8 mouse cellular contexts compared by ENCODE assay signal in genomic region chr7:25010090-25010913, GRCm38 (mm10). TPM values are rescaled to one million over a fixed set of nuclear protein-coding genes. Genes with fewer than 3 reads are reported as not detected.
DNase-seq lines count a peak whose midpoint lies in the region; TF ChIP-seq lines count a peak whose summit lies in the region.

No protein-coding gene starts in this region.

- intact Hi-C loops in left cerebral cortex, adult 2 months (cut with DNase I) = loop anchor here (2.0 kb wide), 1 partner anchor 24 kb away; no protein-coding TSS in a partner anchor

- peak overlapping the region; percentile 44; the same call in 1 of the 2 replicates for H3K27ac ChIP-seq in embryonic facial prominence, embryonic 10.5 days (replicated peaks)
- H3K27ac ChIP-seq in hindbrain, embryonic 10.5 days = peak overlapping the region; percentile 79
- peak overlapping the region; percentile 97 for H3K27ac ChIP-seq in left cerebral cortex, adult 2 months

- peaks cover 37% of the 10 kb centered on the region for H3K4me1 ChIP-seq in embryonic facial prominence, embryonic 10.5 days
- peaks cover 55% of the 10 kb centered on the region for H3K4me1 ChIP-seq in hindbrain, embryonic 10.5 days (replicated peaks)
- H3K4me1 ChIP-seq in megakaryocyte, embryonic 14.5 days = peaks cover 54% of the 10 kb centered on the region

- H3K9me3 ChIP-seq in embryonic facial prominence, embryonic 10.5 days = no peaks in the 10 kb centered on the region
- 0 out of 2 replicates have a peak, but pooled peaks cover 4% of the 10 kb centered on the region for H3K9me3 ChIP-seq in hindbrain, embryonic 10.5 days
- no peaks in the 10 kb centered on the region for H3K9me3 ChIP-seq in megakaryocyte, embryonic 14.5 days

- peaks cover 32% of the 10 kb centered on the region for H3K36me3 ChIP-seq in embryonic facial prominence, embryonic 10.5 days (replicated peaks)
- H3K36me3 ChIP-seq in hindbrain, embryonic 10.5 days = peaks cover 40% of the 10 kb centered on the region
- H3K36me3 ChIP-seq in megakaryocyte, embryonic 14.5 days (replicated peaks; ENCODE audit: low read length) = peaks cover 12% of the 10 kb centered on the region
- H3K36me3 ChIP-seq in splenic B cell, adult 2 months (ENCODE audit: control insufficient read depth, insufficient read depth, low read length, poor library complexity, severe bottlenecking) = no peaks in the 10 kb centered on the region

- WGBS in embryonic facial prominence, embryonic 10.5 days = under 1% methylated on average over 97 of the region's 97 CpGs
- 1% methylated on average over 97 of the region's 97 CpGs for WGBS in hindbrain, embryonic 10.5 days

- peak; percentile 72 for TF ChIP-seq CTCF in left cerebral cortex, adult 2 months (IDR thresholded peaks at IDR 0.05)

- peaks cover 81% of the 10 kb centered on the region for H3K27me3 ChIP-seq in embryonic facial prominence, embryonic 10.5 days (replicated peaks; ENCODE audit: low read depth, poor library complexity, severe bottlenecking)
- H3K27me3 ChIP-seq in hindbrain, embryonic 10.5 days (ENCODE audit: insufficient read depth, poor library complexity, severe bottlenecking) = peaks cover 82% of the 10 kb centered on the region
- peaks cover 84% of the 10 kb centered on the region for H3K27me3 ChIP-seq in megakaryocyte, embryonic 14.5 days (replicated peaks)
- H3K27me3 ChIP-seq in splenic B cell, adult 2 months (ENCODE audit: control insufficient read depth, insufficient read depth, low read length, poor library complexity, severe bottlenecking) = peaks cover 3% of the 10 kb centered on the region; the same call in 1 of the 2 replicates

- peak overlapping the region; percentile 60 for H3K4me3 ChIP-seq in embryonic facial prominence, embryonic 10.5 days
- peak overlapping the region; percentile 54 for H3K4me3 ChIP-seq in hindbrain, embryonic 10.5 days
- peak overlapping the region; percentile 46 for H3K4me3 ChIP-seq in left cerebral cortex, adult 2 months
- H3K4me3 ChIP-seq in megakaryocyte, embryonic 14.5 days (replicated peaks) = peak overlapping the region; percentile 88

- DNase-seq in gastrocnemius, postnatal 4 days (ENCODE audit: low spot score in 2 of 2) = peak; percentile 44 to 54
- no peak for DNase-seq in gastrocnemius, adult 8-10 months (ENCODE audit: low spot score in 2 of 2)
- DNase-seq in adrenal gland, postnatal 10 days = peak; percentile 66
- peak; percentile 78 for DNase-seq in embryonic facial prominence, embryonic 10.5 days (ENCODE audit: low spot score)
- DNase-seq in hindbrain, embryonic 10.5 days (ENCODE audit: low spot score) = peak; percentile 73
- peak in 1 of 2 experiments; percentile 78 for DNase-seq in left cerebral cortex, adult 2 months (ENCODE audit: extremely low spot score in 1 of 2, low spot score in 2 of 2)
- peak; percentile 48 for DNase-seq in splenic B cell, adult 2 months (ENCODE audit: low read depth, low spot score)

RNA-seq across cellular contexts. Expression of gene Atp1a3, which starts 4.5 kb away (rescaled TPM):
- total RNA-seq in gastrocnemius, postnatal 4 days (2021) = under 1 TPM; 0.20 to 0.44 TPM
- total RNA-seq in gastrocnemius, adult 8-10 months (2022) = under 1 TPM; 0.25 to 0.58 (median 0.46) TPM
- 10 to 100 TPM; 26.2 to 42.2 TPM for total RNA-seq in adrenal gland, postnatal 10 days (2021)
- polyA plus RNA-seq in embryonic facial prominence, embryonic 10.5 days (2016; fragmentation: Nextera tagmentation; extraction: Ambion mirVana) = 4.4 and 5.4 TPM in 2 replicates
- 11.8 and 45.9 TPM in 2 replicates for polyA plus RNA-seq in hindbrain, embryonic 10.5 days (2016; fragmentation: Nextera tagmentation; extraction: Ambion mirVana)
- 1,000 to 10,000 TPM; 1,970 to 2,141 TPM for total RNA-seq in left cerebral cortex, adult 2 months (2021)
- polyA plus RNA-seq in megakaryocyte, embryonic 14.5 days (2012; ENCODE audit: insufficient read depth, low replicate concordance) = 7.5 and 25.7 TPM in 2 replicates

RNA-seq across cellular contexts. Expression of gene Rabac1, which starts 37.7 kb away (rescaled TPM):
- 100 to 1,000 TPM; 157 to 161 TPM for total RNA-seq in gastrocnemius, postnatal 4 days (2021)
- 100 to 1,000 TPM; 255 to 297 (median 267) TPM for total RNA-seq in gastrocnemius, adult 8-10 months (2022)
- 100 to 1,000 TPM; 222 to 234 TPM for total RNA-seq in adrenal gland, postnatal 10 days (2021)
- polyA plus RNA-seq in embryonic facial prominence, embryonic 10.5 days (2016; fragmentation: Nextera tagmentation; extraction: Ambion mirVana) = 69.5 and 76.1 TPM in 2 replicates
- 98.4 and 126 TPM in 2 replicates for polyA plus RNA-seq in hindbrain, embryonic 10.5 days (2016; fragmentation: Nextera tagmentation; extraction: Ambion mirVana)
- total RNA-seq in left cerebral cortex, adult 2 months (2021) = 100 to 1,000 TPM; 287 TPM
- 475 and 509 TPM in 2 replicates for polyA plus RNA-seq in megakaryocyte, embryonic 14.5 days (2012; ENCODE audit: insufficient read depth, low replicate concordance)

Comparison
In these comparisons a context has a peak if more than half of its experiments do, and no peak if none do; other contexts are left out.
1. DNase-seq: peak in gastrocnemius, postnatal 4 days (2 of 2), adrenal gland, postnatal 10 days (single experiment), embryonic facial prominence, embryonic 10.5 days (single experiment), hindbrain, embryonic 10.5 days (single experiment) and splenic B cell, adult 2 months (single experiment); none in gastrocnemius, adult 8-10 months (0 of 2).
2. H3K27ac ChIP-seq: peak in every context shown above with its lines; median percentile 97 in left cerebral cortex, adult 2 months; 79 in hindbrain, embryonic 10.5 days; 44 in embryonic facial prominence, embryonic 10.5 days.
3. RNA of gene Atp1a3, which starts 4.5 kb away (total RNA-seq): 1,970 to 2,141 TPM in left cerebral cortex, adult 2 months; 26.2 to 42.2 TPM in adrenal gland, postnatal 10 days, 0.25 to 0.58 TPM in gastrocnemius, adult 8-10 months and 0.20 to 0.44 TPM in gastrocnemius, postnatal 4 days; every median in the first group is over 10 times any median in the second.
4. Peak in every context shown above with its lines, with median percentiles within 50 percentile points of each other: H3K4me3 ChIP-seq.